Mouse (Mus musculus): Measurements from ENCODE around the gene Ces1a. TPM values are rescaled to one million over a fixed set of nuclear protein-coding genes. Genes with fewer than 3 reads are reported as not detected.

Ces1a gene
- total and polyA plus RNA-seq, 3 experiments: not detected

- intact Hi-C loops (cut with DNase I): loop anchor here (5.0 to 10.0 kb wide), 2 partner anchors 128 to 381 kb away; no protein-coding TSS in a partner anchor
- Histone ChIP-seq H3K36me3 (ENCODE audit: control insufficient read depth, insufficient read depth, low read length) (no peaks in the 10 kb centered on the region), H3K27ac (no peak overlapping the region), H3K4me1 (ENCODE audit: control insufficient read depth, insufficient read depth, low read length) (no peaks in the 10 kb centered on the region), H3K27me3 (ENCODE audit: control insufficient read depth, insufficient read depth, low read length) (no peaks in the 10 kb centered on the region), H3K9ac (ENCODE audit: low read depth, low read length) (no peak overlapping the region), H3K79me2 (replicated peaks; ENCODE audit: control insufficient read depth, insufficient read depth, low read length) (no peaks in the 10 kb centered on the region), H3K4me3 (no peak overlapping the region)
- 30% methylated on average over 4 of the region's 4 CpGs for WGBS
- TF ChIP-seq CTCF (IDR thresholded peaks at IDR 0.05): no peak
- no peak for TF ChIP-seq POLR2A (IDR thresholded peaks at IDR 0.05; ENCODE audit: insufficient read depth, low read depth, low read length)
- no peak for TF ChIP-seq EP300 (IDR thresholded peaks at IDR 0.05; ENCODE audit: insufficient read depth, low read depth, low read length)
- no peak for DNase-seq
These were observed 33.7 kb downstream of the Ces1a start for GRCm38 (mm10) chr8:93014300-93014699.

GRCm38 (mm10) chr8:93012226-93012625, 35.8 kb downstream of the Ces1a start:
- no peak for DNase-seq
- Histone ChIP-seq H3K4me1 (ENCODE audit: control insufficient read depth, insufficient read depth, low read length) (no peaks in the 10 kb centered on the region), H3K79me2 (replicated peaks; ENCODE audit: control insufficient read depth, insufficient read depth, low read length) (no peaks in the 10 kb centered on the region), H3K36me3 (ENCODE audit: control insufficient read depth, insufficient read depth, low read length) (no peaks in the 10 kb centered on the region), H3K27me3 (ENCODE audit: control insufficient read depth, insufficient read depth, low read length) (no peaks in the 10 kb centered on the region), H3K4me3 (no peak overlapping the region), H3K9ac (ENCODE audit: low read depth, low read length) (no peak overlapping the region), H3K27ac (no peak overlapping the region)
- no peak for TF ChIP-seq CTCF (IDR thresholded peaks at IDR 0.05)
- TF ChIP-seq POLR2A (IDR thresholded peaks at IDR 0.05; ENCODE audit: insufficient read depth, low read depth, low read length): no peak
- intact Hi-C loops (cut with DNase I): loop anchor here (5.0 to 10.0 kb wide), 2 partner anchors 130 to 383 kb away; no protein-coding TSS in a partner anchor
- 74% methylated on average over 6 of the region's 6 CpGs for WGBS

- H3K27ac ChIP-seq: no peak overlapping the region
- peak; percentile 69 to 87 for DNase-seq
- no peaks in the 10 kb centered on the region for H3K27me3 ChIP-seq (ENCODE audit: control insufficient read depth, insufficient read depth, low read length)
- no peak overlapping the region for H3K9ac ChIP-seq (ENCODE audit: low read depth, low read length)
- TF ChIP-seq POLR2A (IDR thresholded peaks at IDR 0.05; ENCODE audit: insufficient read depth, low read depth, low read length) (no peak), CTCF (IDR thresholded peaks at IDR 0.05) (peak; percentile 94), EP300 (IDR thresholded peaks at IDR 0.05; ENCODE audit: insufficient read depth, low read depth, low read length) (0 out of 2 replicates have a peak, but pooled peaks have one; percentile 52)
- 6% methylated on average over 9 of the region's 9 CpGs for WGBS
- H3K4me1 ChIP-seq (ENCODE audit: control insufficient read depth, insufficient read depth, low read length): no peaks in the 10 kb centered on the region
- H3K36me3 ChIP-seq (ENCODE audit: control insufficient read depth, insufficient read depth, low read length): no peaks in the 10 kb centered on the region
- no peak overlapping the region for H3K4me3 ChIP-seq
- intact Hi-C loops (cut with DNase I): loop anchor here (1.0 to 10.0 kb wide), 6 partner anchors 37 to 484 kb away; partner anchors contain the start of gene Ces1a
- H3K79me2 ChIP-seq (replicated peaks; ENCODE audit: control insufficient read depth, insufficient read depth, low read length): no peaks in the 10 kb centered on the region
These were observed 36.6 kb downstream of the Ces1a start for GRCm38 (mm10) chr8:93011439-93011838.

- Histone ChIP-seq H3K27me3 (ENCODE audit: control insufficient read depth, insufficient read depth, low read length) (no peaks in the 10 kb centered on the region), H3K4me1 (ENCODE audit: control insufficient read depth, insufficient read depth, low read length) (no peaks in the 10 kb centered on the region), H3K9ac (ENCODE audit: low read depth, low read length) (no peak overlapping the region), H3K27ac (no peak overlapping the region), H3K36me3 (ENCODE audit: control insufficient read depth, insufficient read depth, low read length) (no peaks in the 10 kb centered on the region), H3K4me3 (no peak overlapping the region), H3K79me2 (replicated peaks; ENCODE audit: control insufficient read depth, insufficient read depth, low read length) (no peaks in the 10 kb centered on the region)
- no peak for TF ChIP-seq POLR2A (IDR thresholded peaks at IDR 0.05; ENCODE audit: insufficient read depth, low read depth, low read length)
- no peak for TF ChIP-seq EP300 (IDR thresholded peaks at IDR 0.05; ENCODE audit: insufficient read depth, low read depth, low read length)
- TF ChIP-seq CTCF (IDR thresholded peaks at IDR 0.05): peak; percentile 76
- intact Hi-C loops (cut with DNase I): loop anchor here (2.0 to 10.0 kb wide), 4 partner anchors 39 to 385 kb away; partner anchors contain the start of gene Ces1a
- DNase-seq: no peak
- 16% methylated on average over 5 of the region's 5 CpGs for WGBS
These were observed 37.7 kb downstream of the Ces1a start for GRCm38 (mm10) chr8:93010286-93010685.

GRCm38 (mm10) chr8:92998600-92998999, 49.4 kb downstream of the Ces1a start:
- H3K36me3 ChIP-seq (ENCODE audit: control insufficient read depth, insufficient read depth, low read length): no peaks in the 10 kb centered on the region
- no peaks in the 10 kb centered on the region for H3K4me1 ChIP-seq (ENCODE audit: control insufficient read depth, insufficient read depth, low read length)
- no peaks in the 10 kb centered on the region for H3K79me2 ChIP-seq (replicated peaks; ENCODE audit: control insufficient read depth, insufficient read depth, low read length)
- no peak overlapping the region for H3K27ac ChIP-seq
- DNase-seq: peak; percentile 10 to 28
- 37% methylated on average over 2 of the region's 2 CpGs for WGBS
- no peak for TF ChIP-seq POLR2A (IDR thresholded peaks at IDR 0.05; ENCODE audit: insufficient read depth, low read depth, low read length)
- peak; percentile 82 for TF ChIP-seq CTCF (IDR thresholded peaks at IDR 0.05)
- H3K4me3 ChIP-seq: no peak overlapping the region
- no peak overlapping the region for H3K9ac ChIP-seq (ENCODE audit: low read depth, low read length)
- H3K27me3 ChIP-seq (ENCODE audit: control insufficient read depth, insufficient read depth, low read length): no peaks in the 10 kb centered on the region
- intact Hi-C loops (cut with DNase I): loop anchor here (5.0 kb wide), 2 partner anchors 101 to 116 kb away; no protein-coding TSS in a partner anchor

- peak; percentile 39 to 63 for DNase-seq
These were observed 51.2 kb downstream of the Ces1a start for GRCm38 (mm10) chr8:92996840-92997239.

More at GRCm38 (mm10) chr8:92996840-92997239, 51.2 kb downstream of the Ces1a start:
- Histone ChIP-seq H3K9ac (ENCODE audit: low read depth, low read length) (no peak overlapping the region), H3K4me1 (ENCODE audit: control insufficient read depth, insufficient read depth, low read length) (no peaks in the 10 kb centered on the region), H3K79me2 (replicated peaks; ENCODE audit: control insufficient read depth, insufficient read depth, low read length) (no peaks in the 10 kb centered on the region), H3K4me3 (no peak overlapping the region), H3K36me3 (ENCODE audit: control insufficient read depth, insufficient read depth, low read length) (no peaks in the 10 kb centered on the region), H3K27me3 (ENCODE audit: control insufficient read depth, insufficient read depth, low read length) (no peaks in the 10 kb centered on the region), H3K27ac (no peak overlapping the region)
- intact Hi-C loops (cut with DNase I): loop anchor here (1.0 to 5.0 kb wide), 3 partner anchors 100 to 179 kb away; no protein-coding TSS in a partner anchor
- 20% methylated on average over 5 of the region's 5 CpGs for WGBS
- peak; percentile 80 for TF ChIP-seq CTCF (IDR thresholded peaks at IDR 0.05)
- peak; percentile 67; the same call in 1 of the 2 replicates for TF ChIP-seq EP300 (IDR thresholded peaks at IDR 0.05; ENCODE audit: insufficient read depth, low read depth, low read length)
- no peak for TF ChIP-seq POLR2A (IDR thresholded peaks at IDR 0.05; ENCODE audit: insufficient read depth, low read depth, low read length)
